Mouse (Mus musculus) embryonic facial prominence, embryonic 12.5 days (tissue): ENCODE results near the gene Tcf7l1. TPM values are rescaled to one million over a fixed set of nuclear protein-coding genes. Genes with fewer than 3 reads are reported as not detected.
A peak's percentile ranks its signal among the peaks of the same experiment; 100 is the strongest.

Experiments
- ATAC-seq: fragments of 200-750 bp; cut with Nextera tagmentation; 2 replicates; pipeline ENCODE4 v1.8.0; 2017; ENCODE audit not compliant: insufficient number of reproducible peaks, insufficient read depth, low FRiP score, low TSS enrichment
- H3K27ac ChIP-seq: fragments of 300-500 bp; sonication (generic); 2 replicates; pipeline ENCODE4 v1.5.1; 2016; ENCODE audit warnings: mild to moderate bottlenecking
- H3K27me3 ChIP-seq: fragments of 300-500 bp; sonication (generic); 2 replicates; pipeline ENCODE4 v1.6.1; 2016; ENCODE audit warnings: mild to moderate bottlenecking, moderate library complexity
- H3K36me3 ChIP-seq: fragments of 300-500 bp; sonication (generic); 2 replicates; pipeline ENCODE4 v1.6.1; 2016; ENCODE audit warnings: mild to moderate bottlenecking
- H3K4me1 ChIP-seq: fragments of 300-500 bp; sonication (generic); 2 replicates; pipeline ENCODE4 v1.6.1; 2016
- H3K4me2 ChIP-seq: fragments of 300-500 bp; sonication (generic); replicated peaks from 2 replicates; pipeline ENCODE4 v1.6.1; 2016; ENCODE audit warnings: mild to moderate bottlenecking, moderate library complexity
- H3K4me3 ChIP-seq: fragments of 300-500 bp; sonication (generic); 2 replicates; pipeline ENCODE4 v1.5.1; 2016; ENCODE audit warnings: mild to moderate bottlenecking
- H3K9ac ChIP-seq: fragments of 300-500 bp; sonication (generic); 2 replicates; pipeline ENCODE4 v1.6.1; 2016; ENCODE audit warnings: mild to moderate bottlenecking, moderate library complexity
- H3K9me3 ChIP-seq: fragments of 300-500 bp; sonication (generic); 2 replicates; pipeline ENCODE4 v1.6.1; 2016; ENCODE audit warnings: mild to moderate bottlenecking, moderate library complexity
- WGBS: fragments of 180-500 bp; shearing (Covaris S2); methylation state at CpG from one replicate; pipeline ENCODE4 v1.1.7; 2016; 5-methylcytosine and 5-hydroxymethylcytosine counted together
- polyA plus RNA-seq: library from polyadenylated mRNA; unstranded; fragments of >200 nt; fragmentation: Nextera tagmentation; extraction: Ambion mirVana; gene quantifications from 2 replicates; pipeline ENCODE4 v1.2.1, GENCODE M21; 2016

Tcf7l1 gene
- polyA plus RNA-seq, 1 experiment from 2014 or later, result 53.1 TPM

DNA sequence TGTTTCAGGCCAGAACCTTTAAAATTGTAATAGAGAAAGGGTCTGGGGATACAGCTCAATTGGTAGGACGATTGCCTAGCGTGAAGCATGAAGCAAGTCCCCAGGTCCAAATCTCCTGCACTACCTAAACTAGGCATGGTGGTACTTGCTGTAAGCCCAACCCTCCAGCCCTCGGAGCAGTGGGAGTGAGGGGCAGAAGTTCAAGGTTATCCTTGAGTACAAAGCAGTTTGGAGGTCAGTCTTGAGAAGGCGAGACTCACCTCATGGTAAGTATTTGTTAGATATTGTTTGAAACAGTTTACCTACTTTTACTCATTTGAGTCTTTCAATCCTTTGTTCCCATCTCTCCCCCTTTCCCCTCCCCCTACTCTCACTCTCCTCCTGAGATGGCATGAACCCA, 65.9 kb downstream of the Tcf7l1 start:
- Histone ChIP-seq H3K9me3 (no peaks in the 10 kb centered on the region), H3K27ac (no peak overlapping the region; the same call in 1 of the 2 replicates), H3K4me2 (no peak overlapping the region), H3K9ac (no peak overlapping the region), H3K27me3 (no peaks in the 10 kb centered on the region), H3K4me3 (no peak overlapping the region), H3K4me1 (peaks cover 55% of the 10 kb centered on the region), H3K36me3 (no peaks in the 10 kb centered on the region)
- no peak for ATAC-seq
- WGBS, result 85% methylated on average over 4 of the region's 4 CpGs

- Histone ChIP-seq H3K4me3 (no peak overlapping the region), H3K4me2 (no peak overlapping the region), H3K27me3 (no peaks in the 10 kb centered on the region), H3K36me3 (peaks cover 8% of the 10 kb centered on the region; the same call in 1 of the 2 replicates), H3K9ac (no peak overlapping the region), H3K4me1 (peaks cover 45% of the 10 kb centered on the region), H3K27ac (no peak overlapping the region), H3K9me3 (0 out of 2 replicates have a peak, but pooled peaks cover 5% of the 10 kb centered on the region)
- ATAC-seq, result no peak
- 83% methylated on average over 3 of the region's 3 CpGs for WGBS
Measured at GRCm38 (mm10) chr6:72720852-72721251, 68.2 kb downstream of the Tcf7l1 start.

GRCm38 (mm10) chr6:72714726-72715125, 74.3 kb downstream of the Tcf7l1 start:
- H3K4me1 ChIP-seq, result peaks cover 55% of the 10 kb centered on the region
- no peak overlapping the region for H3K4me2 ChIP-seq
- H3K27ac ChIP-seq, result 0 out of 2 replicates have a peak overlapping the region, but pooled peaks have one; percentile 61
- no peaks in the 10 kb centered on the region for H3K27me3 ChIP-seq
- WGBS, result 43% methylated on average over 4 of the region's 4 CpGs
- H3K36me3 ChIP-seq, result peaks cover 8% of the 10 kb centered on the region; the same call in 1 of the 2 replicates
- no peak overlapping the region for H3K9ac ChIP-seq
- H3K4me3 ChIP-seq, result no peak overlapping the region
- no peak for ATAC-seq
- 0 out of 2 replicates have a peak, but pooled peaks cover 5% of the 10 kb centered on the region for H3K9me3 ChIP-seq

GRCm38 (mm10) chr6:72714250-72714649, 74.8 kb downstream of the Tcf7l1 start:
- Histone ChIP-seq H3K27ac (peak overlapping the region; percentile 61; the same call in 1 of the 2 replicates), H3K4me1 (peaks cover 53% of the 10 kb centered on the region), H3K36me3 (peaks cover 8% of the 10 kb centered on the region; the same call in 1 of the 2 replicates), H3K27me3 (no peaks in the 10 kb centered on the region), H3K9me3 (0 out of 2 replicates have a peak, but pooled peaks cover 5% of the 10 kb centered on the region), H3K4me3 (no peak overlapping the region), H3K4me2 (0 out of 2 replicates have a peak overlapping the region, but pooled peaks have one; percentile 7), H3K9ac (no peak overlapping the region)
- ATAC-seq, result no peak
- 29% methylated on average over 9 of the region's 9 CpGs for WGBS

GRCm38 (mm10) chr6:72711508-72712081, 77.5 kb downstream of the Tcf7l1 start:
- H3K36me3 ChIP-seq, result no peaks in the 10 kb centered on the region
- 5% methylated on average over 8 of the region's 8 CpGs for WGBS
- peak overlapping the region; percentile 90 for H3K27ac ChIP-seq
- H3K4me2 ChIP-seq, result peak overlapping the region; percentile 20
- H3K27me3 ChIP-seq, result no peaks in the 10 kb centered on the region
- ATAC-seq, result peak; percentile 93
- H3K4me3 ChIP-seq, result no peak overlapping the region
- H3K9me3 ChIP-seq, result no peaks in the 10 kb centered on the region
- H3K9ac ChIP-seq, result no peak overlapping the region
- H3K4me1 ChIP-seq, result peaks cover 65% of the 10 kb centered on the region

DNA sequence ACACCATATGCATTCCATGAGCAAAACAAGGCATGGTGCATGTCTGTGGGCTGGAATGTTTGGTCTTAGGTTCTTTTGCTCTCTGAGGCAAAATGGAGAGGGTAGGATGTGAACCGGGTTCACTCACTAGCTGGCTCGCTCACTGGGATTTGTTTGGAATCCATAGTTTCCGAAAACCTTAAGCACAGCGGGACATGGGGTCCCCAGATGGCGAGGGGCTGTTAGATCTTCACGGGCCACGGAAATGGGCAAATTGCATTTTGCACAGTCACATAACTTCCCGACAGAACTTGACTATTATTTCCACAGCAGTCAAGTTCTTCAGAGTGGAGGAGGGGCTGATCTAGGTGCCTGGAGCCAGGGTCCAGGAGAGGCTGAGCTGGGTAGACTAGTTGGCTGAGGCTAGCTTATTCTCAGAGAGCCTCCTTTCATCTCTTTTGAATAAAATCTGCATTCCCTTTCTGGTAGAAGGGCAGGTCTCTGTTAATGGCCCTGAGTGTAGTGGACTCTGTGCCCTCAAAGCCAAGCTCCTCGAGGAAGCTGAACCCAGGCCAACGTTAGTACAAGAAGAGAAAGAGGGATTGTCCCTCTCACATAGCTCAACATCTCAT, 78.1 kb downstream of the Tcf7l1 start:
- Histone ChIP-seq H3K27ac (peak overlapping the region; percentile 90), H3K4me2 (peak overlapping the region; percentile 13), H3K9ac (0 out of 2 replicates have a peak overlapping the region, but pooled peaks have one; percentile 3), H3K36me3 (no peaks in the 10 kb centered on the region), H3K9me3 (no peaks in the 10 kb centered on the region), H3K27me3 (no peaks in the 10 kb centered on the region), H3K4me3 (no peak overlapping the region), H3K4me1 (peaks cover 71% of the 10 kb centered on the region)
- ATAC-seq, result peak; percentile 19
- WGBS, result 29% methylated on average over 10 of the region's 10 CpGs

DNA sequence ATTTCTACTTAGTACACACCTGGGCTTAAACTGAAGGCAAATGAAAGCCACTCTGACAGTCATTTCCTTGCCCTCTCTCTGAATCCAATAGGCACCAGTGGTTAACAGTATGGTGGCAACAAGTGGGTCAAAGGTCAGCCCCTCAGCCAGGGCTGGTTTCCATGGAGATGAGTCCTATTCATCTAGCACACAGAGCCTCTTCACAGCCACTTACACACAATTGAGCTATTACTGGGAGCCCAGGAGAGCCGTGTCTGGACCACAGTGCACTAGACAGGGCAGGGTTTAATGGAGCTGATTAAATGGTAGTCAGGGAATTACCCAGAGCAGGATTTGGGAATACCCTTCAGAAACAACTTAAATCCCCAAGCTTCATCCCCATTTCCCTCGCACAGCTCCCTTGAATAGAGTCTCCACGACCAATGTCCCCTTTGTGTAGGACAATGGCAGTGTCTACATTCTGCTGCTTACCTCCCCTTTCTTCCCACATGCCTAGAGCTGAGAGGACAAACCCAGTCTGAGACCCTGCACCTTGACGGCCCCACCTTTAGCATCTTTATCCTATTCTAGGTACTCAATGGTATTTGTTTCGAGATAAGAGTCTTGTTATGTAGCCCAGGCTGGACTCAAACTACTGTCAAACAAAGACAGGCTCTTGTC, 89.5 kb downstream of the Tcf7l1 start:
- Histone ChIP-seq H3K27ac (no peak overlapping the region), H3K4me1 (peaks cover 36% of the 10 kb centered on the region), H3K4me3 (no peak overlapping the region), H3K36me3 (peaks cover 6% of the 10 kb centered on the region; the same call in 1 of the 2 replicates), H3K9ac (no peak overlapping the region), H3K4me2 (no peak overlapping the region), H3K9me3 (no peaks in the 10 kb centered on the region), H3K27me3 (no peaks in the 10 kb centered on the region)
- ATAC-seq, result no peak
- 39% methylated on average over 5 of the region's 5 CpGs for WGBS

DNA sequence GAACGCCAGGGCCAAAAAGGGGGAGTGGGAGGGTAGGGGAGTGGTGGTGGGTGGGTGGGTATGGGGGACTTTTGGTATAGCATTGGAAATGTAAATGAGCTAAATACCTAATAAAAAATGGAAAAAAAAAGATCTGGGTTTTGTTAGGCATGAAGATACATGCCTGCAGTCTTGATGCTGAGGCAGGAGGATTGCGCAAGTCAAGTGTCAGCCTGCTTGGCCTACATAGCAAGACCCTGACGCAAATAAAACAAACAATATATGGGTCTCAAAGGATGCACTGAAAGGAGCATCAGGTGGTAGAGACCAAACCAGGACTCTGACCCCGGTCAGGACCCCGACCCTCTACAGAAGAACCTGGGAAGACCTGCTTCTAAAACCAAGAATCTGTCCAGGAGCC, 90.5 kb downstream of the Tcf7l1 start:
- Histone ChIP-seq H3K4me1 (peaks cover 45% of the 10 kb centered on the region), H3K36me3 (peaks cover 6% of the 10 kb centered on the region; the same call in 1 of the 2 replicates), H3K4me3 (no peak overlapping the region), H3K27me3 (no peaks in the 10 kb centered on the region), H3K27ac (no peak overlapping the region), H3K4me2 (no peak overlapping the region), H3K9me3 (no peaks in the 10 kb centered on the region), H3K9ac (no peak overlapping the region)
- no peak for ATAC-seq
- WGBS, result 95% methylated on average over 5 of the region's 5 CpGs

GRCm38 (mm10) chr6:72696601-72697335, 92.3 kb downstream of the Tcf7l1 start:
- no peaks in the 10 kb centered on the region for H3K27me3 ChIP-seq
- peaks cover 58% of the 10 kb centered on the region for H3K4me1 ChIP-seq
- H3K4me3 ChIP-seq, result no peak overlapping the region
- H3K9me3 ChIP-seq, result no peaks in the 10 kb centered on the region
- H3K27ac ChIP-seq, result peak overlapping the region; percentile 63
- H3K9ac ChIP-seq, result no peak overlapping the region
- WGBS, result 11% methylated on average over 11 of the region's 11 CpGs
- H3K4me2 ChIP-seq, result 0 out of 2 replicates have a peak overlapping the region, but pooled peaks have one; percentile 17
- H3K36me3 ChIP-seq, result peaks cover 6% of the 10 kb centered on the region; the same call in 1 of the 2 replicates
- no peak for ATAC-seq

- no peaks in the 10 kb centered on the region for H3K9me3 ChIP-seq
- peaks cover 76% of the 10 kb centered on the region for H3K4me1 ChIP-seq
- peak overlapping the region; percentile 42 for H3K27ac ChIP-seq
- WGBS, result 64% methylated on average over 10 of the region's 10 CpGs
- no peak for ATAC-seq
- no peak overlapping the region for H3K4me3 ChIP-seq
- H3K27me3 ChIP-seq, result no peaks in the 10 kb centered on the region
- no peak overlapping the region for H3K9ac ChIP-seq
- no peak overlapping the region for H3K4me2 ChIP-seq
- peaks cover 3% of the 10 kb centered on the region; the same call in 1 of the 2 replicates for H3K36me3 ChIP-seq
Measured at GRCm38 (mm10) chr6:72694791-72695204, 94.3 kb downstream of the Tcf7l1 start.
